Mouse (Mus musculus): Measurements from ENCODE around the gene Rundc3a. TPM values are rescaled to one million over a fixed set of nuclear protein-coding genes. Genes with fewer than 3 reads are reported as not detected.
"Not testable (repeated sequence)": the region's sequence is repeated elsewhere in the genome, so short reads cannot be mapped to it uniquely, and the experiment has no call there.

Gene Rundc3a
- polyA plus RNA-seq, 1 experiment = 446 TPM

GRCm38 (mm10) chr11:102385075-102385474 lies 8.1 kb upstream of the Rundc3a start:
- WGBS = 52% methylated on average over 4 of the region's 4 CpGs
- Histone ChIP-seq H3K4me3 (replicated peaks; ENCODE audit: insufficient read depth, low read depth, low read length) (no peak overlapping the region), H3K27me3 (ENCODE audit: control insufficient read depth, insufficient read depth, low read length) (no peaks in the 10 kb centered on the region), H3K4me1 (ENCODE audit: control insufficient read depth, insufficient read depth, low read length) (peaks cover 11% of the 10 kb centered on the region), H3K27ac (ENCODE audit: insufficient read depth, low read length) (no peak overlapping the region)
- DNase-seq = no peak
- TF ChIP-seq CTCF (IDR thresholded peaks at IDR 0.05; ENCODE audit: borderline replicate concordance, insufficient read depth, low read depth, low read length) (no peak), POLR2A (IDR thresholded peaks at IDR 0.05; ENCODE audit: borderline replicate concordance, insufficient read depth, low read length) (no peak)

GRCm38 (mm10) chr11:102386121-102386520 lies 7.1 kb upstream of the Rundc3a start:
- no peaks in the 10 kb centered on the region for H3K27me3 ChIP-seq (ENCODE audit: control insufficient read depth, insufficient read depth, low read length)
- no peak for TF ChIP-seq CTCF (IDR thresholded peaks at IDR 0.05; ENCODE audit: borderline replicate concordance, insufficient read depth, low read depth, low read length)
- TF ChIP-seq POLR2A (IDR thresholded peaks at IDR 0.05; ENCODE audit: borderline replicate concordance, insufficient read depth, low read length) = no peak
- 79% methylated on average over 5 of the region's 5 CpGs for whole genome bisulfite sequencing

GRCm38 (mm10) chr11:102389436-102389835 lies 3.8 kb upstream of the Rundc3a start:
- 83% methylated on average over 5 of the region's 5 CpGs for WGBS
- DNase-seq; H3K27ac ChIP-seq (ENCODE audit: insufficient read depth, low read length); H3K4me3 ChIP-seq (replicated peaks; ENCODE audit: insufficient read depth, low read depth, low read length); H3K27me3 ChIP-seq (ENCODE audit: control insufficient read depth, insufficient read depth, low read length); H3K4me1 ChIP-seq (ENCODE audit: control insufficient read depth, insufficient read depth, low read length): not testable (repeated sequence)

More at GRCm38 (mm10) chr11:102386121-102386520, 7.1 kb upstream of the Rundc3a start:
- peaks cover 11% of the 10 kb centered on the region for H3K4me1 ChIP-seq (ENCODE audit: control insufficient read depth, insufficient read depth, low read length)
- no peak for DNase-seq
- H3K27ac ChIP-seq (ENCODE audit: insufficient read depth, low read length) = no peak overlapping the region
- H3K4me3 ChIP-seq (replicated peaks; ENCODE audit: insufficient read depth, low read depth, low read length) = no peak overlapping the region

- DNase-seq = no peak
- TF ChIP-seq POLR2A (IDR thresholded peaks at IDR 0.05; ENCODE audit: borderline replicate concordance, insufficient read depth, low read length) = no peak
- no peak for TF ChIP-seq CTCF (IDR thresholded peaks at IDR 0.05; ENCODE audit: borderline replicate concordance, insufficient read depth, low read depth, low read length)
- H3K27ac ChIP-seq (ENCODE audit: insufficient read depth, low read length) = peak overlapping the region; percentile 98
- peaks cover 7% of the 10 kb centered on the region for H3K4me1 ChIP-seq (ENCODE audit: control insufficient read depth, insufficient read depth, low read length)
- H3K4me3 ChIP-seq (replicated peaks; ENCODE audit: insufficient read depth, low read depth, low read length) = peak overlapping the region; percentile 84
- H3K27me3 ChIP-seq (ENCODE audit: control insufficient read depth, insufficient read depth, low read length) = no peaks in the 10 kb centered on the region
- 4% methylated on average over 15 of the region's 15 CpGs for WGBS
Observed at GRCm38 (mm10) chr11:102392441-102393237, 564 bp upstream of the Rundc3a start.

- DNase-seq = peak; percentile 72
- Histone ChIP-seq H3K27me3 (ENCODE audit: control insufficient read depth, insufficient read depth, low read length) (no peaks in the 10 kb centered on the region), H3K27ac (ENCODE audit: insufficient read depth, low read length) (peak overlapping the region; percentile 72), H3K4me1 (ENCODE audit: control insufficient read depth, insufficient read depth, low read length) (peaks cover 19% of the 10 kb centered on the region), H3K4me3 (replicated peaks; ENCODE audit: insufficient read depth, low read depth, low read length) (peak overlapping the region; percentile 84)
- WGBS = 2% methylated on average over 17 of the region's 17 CpGs
- TF ChIP-seq CTCF (IDR thresholded peaks at IDR 0.05; ENCODE audit: borderline replicate concordance, insufficient read depth, low read depth, low read length) (no peak), POLR2A (IDR thresholded peaks at IDR 0.05; ENCODE audit: borderline replicate concordance, insufficient read depth, low read length) (peak; percentile 25; the same call in 1 of the 2 replicates)
Observed at GRCm38 (mm10) chr11:102393719-102394420, 667 bp downstream of the Rundc3a start.

- Histone ChIP-seq H3K27me3 (ENCODE audit: control insufficient read depth, insufficient read depth, low read length) (no peaks in the 10 kb centered on the region), H3K27ac (ENCODE audit: insufficient read depth, low read length) (peak overlapping the region; percentile 72), H3K4me1 (ENCODE audit: control insufficient read depth, insufficient read depth, low read length) (peaks cover 26% of the 10 kb centered on the region), H3K4me3 (replicated peaks; ENCODE audit: insufficient read depth, low read depth, low read length) (peak overlapping the region; percentile 84)
- TF ChIP-seq CTCF (IDR thresholded peaks at IDR 0.05; ENCODE audit: borderline replicate concordance, insufficient read depth, low read depth, low read length) = no peak
- TF ChIP-seq POLR2A (IDR thresholded peaks at IDR 0.05; ENCODE audit: borderline replicate concordance, insufficient read depth, low read length) = no peak
- DNase-seq = peak; percentile 70 to 76
- WGBS = 8% methylated on average over 9 of the region's 9 CpGs
Observed at GRCm38 (mm10) chr11:102394421-102395124, 1.4 kb downstream of the Rundc3a start.

GRCm38 (mm10) chr11:102395250-102395649 lies 2.0 kb downstream of the Rundc3a start:
- 4% methylated on average over 5 of the region's 5 CpGs for WGBS
- Histone ChIP-seq H3K27me3 (ENCODE audit: control insufficient read depth, insufficient read depth, low read length) (no peaks in the 10 kb centered on the region), H3K27ac (ENCODE audit: insufficient read depth, low read length) (peak overlapping the region; percentile 72), H3K4me3 (replicated peaks; ENCODE audit: insufficient read depth, low read depth, low read length) (peak overlapping the region; percentile 84), H3K4me1 (ENCODE audit: control insufficient read depth, insufficient read depth, low read length) (peaks cover 27% of the 10 kb centered on the region)
- no peak for TF ChIP-seq POLR2A (IDR thresholded peaks at IDR 0.05; ENCODE audit: borderline replicate concordance, insufficient read depth, low read length)
- no peak for TF ChIP-seq CTCF (IDR thresholded peaks at IDR 0.05; ENCODE audit: borderline replicate concordance, insufficient read depth, low read depth, low read length)
- DNase-seq = peak; percentile 56 to 61
